Mouse (Mus musculus): ENCODE data around the gene Cers1. TPM values are rescaled to one million over a fixed set of nuclear protein-coding genes. Genes with fewer than 3 reads are reported as not detected.

Gene Cers1
- polyA plus RNA-seq, 1 experiment: 0.23 TPM

DNA sequence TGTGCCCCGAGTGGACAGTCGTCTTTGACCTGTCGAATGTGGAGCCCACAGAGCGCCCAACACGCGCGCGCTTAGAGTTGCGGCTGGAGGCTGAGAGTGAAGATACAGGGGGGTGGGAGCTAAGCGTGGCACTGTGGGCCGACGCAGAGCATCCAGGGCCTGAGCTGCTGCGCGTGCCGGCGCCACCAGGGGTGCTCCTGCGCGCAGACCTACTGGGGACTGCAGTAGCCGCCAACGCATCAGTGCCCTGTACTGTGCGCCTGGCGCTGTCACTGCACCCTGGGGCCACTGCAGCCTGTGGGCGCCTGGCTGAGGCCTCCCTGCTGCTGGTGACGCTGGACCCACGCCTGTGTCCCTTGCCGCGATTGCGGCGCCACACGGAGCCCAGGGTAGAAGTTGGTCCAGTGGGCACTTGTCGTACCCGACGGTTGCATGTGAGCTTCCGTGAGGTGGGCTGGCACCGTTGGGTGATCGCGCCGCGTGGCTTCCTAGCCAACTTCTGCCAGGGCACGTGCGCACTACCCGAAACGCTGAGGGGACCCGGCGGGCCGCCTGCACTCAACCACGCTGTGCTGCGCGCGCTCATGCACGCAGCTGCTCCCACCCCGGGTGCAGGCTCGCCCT is 15.3 kb downstream of the Cers1 start:
- Histone ChIP-seq H3ac (ENCODE audit: control insufficient read depth, insufficient read length, low read depth) (no peak overlapping the region), H3K36me3 (ENCODE audit: control insufficient read depth, insufficient read depth) (peaks cover 50% of the 10 kb centered on the region), H3K4me3 (ENCODE audit: insufficient read depth, poor library complexity, severe bottlenecking) (no peak overlapping the region)

GRCm38 (mm10) chr8:70331526-70331925 is 16.0 kb downstream of the Cers1 start:
- TF ChIP-seq MAX (IDR thresholded peaks at IDR 0.05) (no peak), MYOD1 (IDR thresholded peaks at IDR 0.05; ENCODE audit: control insufficient read depth, insufficient read length, low read depth) (no peak), CEBPB (IDR thresholded peaks at IDR 0.05; ENCODE audit: low read depth) (no peak), FOSL1 (IDR thresholded peaks at IDR 0.05; ENCODE audit: insufficient read depth, low read length, poor library complexity, severe bottlenecking) (no peak), CTCF (IDR thresholded peaks at IDR 0.05; ENCODE audit: control insufficient read depth, insufficient read depth, insufficient read length) (no peak), USF1 (IDR thresholded peaks at IDR 0.05; ENCODE audit: low read depth) (no peak), MYOG (IDR thresholded peaks at IDR 0.05; ENCODE audit: control insufficient read depth, extremely low read depth, insufficient read length) (no peak)
- Histone ChIP-seq H3ac (ENCODE audit: control insufficient read depth, insufficient read length, low read depth) (no peak overlapping the region), H3K4me3 (ENCODE audit: insufficient read depth, poor library complexity, severe bottlenecking) (no peak overlapping the region), H3K79me2 (ENCODE audit: control insufficient read depth, insufficient read depth) (no peaks in the 10 kb centered on the region), H3K36me3 (ENCODE audit: control insufficient read depth, insufficient read depth) (peaks cover 57% of the 10 kb centered on the region), H3K79me3 (ENCODE audit: low read depth) (no peaks in the 10 kb centered on the region), H3K27me3 (ENCODE audit: control insufficient read depth, insufficient read depth, insufficient read length) (no peaks in the 10 kb centered on the region)

More for the DNA sequence above, 15.3 kb downstream of the Cers1 start:
- no peak for TF ChIP-seq CEBPB (IDR thresholded peaks at IDR 0.05; ENCODE audit: low read depth)
- no peak for TF ChIP-seq MYOD1 (IDR thresholded peaks at IDR 0.05; ENCODE audit: control insufficient read depth, insufficient read length, low read depth)
- no peak for TF ChIP-seq MAX (IDR thresholded peaks at IDR 0.05)
- TF ChIP-seq USF1 (IDR thresholded peaks at IDR 0.05; ENCODE audit: low read depth): no peak
- TF ChIP-seq CTCF (IDR thresholded peaks at IDR 0.05; ENCODE audit: control insufficient read depth, insufficient read depth, insufficient read length): no peak
- TF ChIP-seq MYOG (IDR thresholded peaks at IDR 0.05; ENCODE audit: control insufficient read depth, extremely low read depth, insufficient read length): no peak
- no peak for TF ChIP-seq FOSL1 (IDR thresholded peaks at IDR 0.05; ENCODE audit: insufficient read depth, low read length, poor library complexity, severe bottlenecking)
- H3K79me2 ChIP-seq (ENCODE audit: control insufficient read depth, insufficient read depth): no peaks in the 10 kb centered on the region
- H3K79me3 ChIP-seq (ENCODE audit: low read depth): no peaks in the 10 kb centered on the region
- H3K27me3 ChIP-seq (ENCODE audit: control insufficient read depth, insufficient read depth, insufficient read length): no peaks in the 10 kb centered on the region

DNA sequence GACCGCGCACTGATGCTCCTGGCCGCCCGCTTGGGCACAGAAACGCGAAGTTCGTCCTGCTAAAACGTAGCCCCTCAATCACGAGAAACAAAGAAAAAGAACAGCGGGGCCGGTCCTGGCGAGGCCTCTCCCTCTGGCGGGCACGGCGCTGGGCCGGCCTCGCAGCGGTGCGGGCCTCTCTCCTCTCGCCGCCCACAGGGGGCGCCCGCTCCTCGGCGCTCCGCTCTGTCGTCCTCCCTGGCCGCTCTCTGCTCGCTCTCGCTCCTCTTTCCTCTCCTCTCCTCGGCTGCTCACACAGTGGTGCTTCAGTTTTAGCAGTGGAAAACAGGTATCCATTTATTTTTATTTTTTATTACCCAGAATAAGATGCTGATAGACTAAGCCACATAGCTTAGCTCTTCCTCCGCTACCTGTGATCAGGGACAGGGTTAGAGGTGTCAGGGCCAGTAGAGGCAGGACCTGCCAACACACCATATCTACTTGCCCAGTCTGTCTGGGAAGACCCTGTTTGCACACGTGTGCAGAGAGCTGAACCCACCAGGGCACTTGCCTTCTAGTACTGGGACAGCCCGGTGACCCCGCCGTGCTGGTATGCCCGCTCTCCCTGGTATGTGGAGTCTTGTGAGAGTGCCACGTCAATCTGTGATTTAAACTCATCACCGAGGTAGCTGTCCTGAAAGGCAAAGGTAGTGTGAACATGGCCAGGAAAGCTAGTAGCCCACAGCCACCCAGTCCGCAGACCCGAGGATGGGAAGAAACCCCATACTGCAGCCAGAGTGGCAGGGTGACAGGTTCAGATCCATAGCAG is 16.7 kb downstream of the Cers1 start:
- TF ChIP-seq USF1 (IDR thresholded peaks at IDR 0.05; ENCODE audit: low read depth) (no peak), CTCF (IDR thresholded peaks at IDR 0.05; ENCODE audit: control insufficient read depth, insufficient read depth, insufficient read length) (no peak), CEBPB (IDR thresholded peaks at IDR 0.05; ENCODE audit: low read depth) (no peak), MYOG (IDR thresholded peaks at IDR 0.05; ENCODE audit: control insufficient read depth, extremely low read depth, insufficient read length) (no peak), MYOD1 (IDR thresholded peaks at IDR 0.05; ENCODE audit: control insufficient read depth, insufficient read length, low read depth) (no peak), FOSL1 (IDR thresholded peaks at IDR 0.05; ENCODE audit: insufficient read depth, low read length, poor library complexity, severe bottlenecking) (no peak), MAX (IDR thresholded peaks at IDR 0.05) (no peak)
- H3K36me3 ChIP-seq (ENCODE audit: control insufficient read depth, insufficient read depth): peaks cover 65% of the 10 kb centered on the region
- no peak overlapping the region for H3ac ChIP-seq (ENCODE audit: control insufficient read depth, insufficient read length, low read depth)
- no peak overlapping the region for H3K4me3 ChIP-seq (ENCODE audit: insufficient read depth, poor library complexity, severe bottlenecking)
- no peaks in the 10 kb centered on the region for H3K27me3 ChIP-seq (ENCODE audit: control insufficient read depth, insufficient read depth, insufficient read length)
- no peaks in the 10 kb centered on the region for H3K79me2 ChIP-seq (ENCODE audit: control insufficient read depth, insufficient read depth)
- no peaks in the 10 kb centered on the region for H3K79me3 ChIP-seq (ENCODE audit: low read depth)

DNA sequence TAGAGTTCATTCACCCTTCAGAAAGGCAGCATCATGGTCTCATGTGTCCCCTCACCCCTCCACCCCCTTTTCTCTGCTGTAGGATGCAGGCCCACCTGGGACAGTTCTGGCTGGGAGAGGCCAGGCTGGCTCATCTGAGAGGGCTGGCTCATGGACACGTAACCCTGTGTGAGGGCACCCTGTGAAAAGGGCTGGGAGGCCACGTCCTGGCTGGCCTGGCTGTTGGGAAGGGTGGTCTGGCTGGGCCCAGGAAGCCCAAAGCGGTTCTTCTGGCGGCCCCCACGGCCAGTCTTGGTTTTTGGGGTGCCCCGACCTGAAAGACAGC is 17.3 kb downstream of the Cers1 start:
- H3K79me2 ChIP-seq (ENCODE audit: control insufficient read depth, insufficient read depth): no peaks in the 10 kb centered on the region
- H3K79me3 ChIP-seq (ENCODE audit: low read depth): no peaks in the 10 kb centered on the region
- peaks cover 70% of the 10 kb centered on the region for H3K36me3 ChIP-seq (ENCODE audit: control insufficient read depth, insufficient read depth)

GRCm38 (mm10) chr8:70338931-70339330 is 23.4 kb downstream of the Cers1 start:
- no peak overlapping the region for H3K4me3 ChIP-seq (ENCODE audit: insufficient read depth, poor library complexity, severe bottlenecking)
- TF ChIP-seq USF1 (IDR thresholded peaks at IDR 0.05; ENCODE audit: low read depth): no peak
- TF ChIP-seq MYOD1 (IDR thresholded peaks at IDR 0.05; ENCODE audit: control insufficient read depth, insufficient read length, low read depth): no peak
- no peak for TF ChIP-seq FOSL1 (IDR thresholded peaks at IDR 0.05; ENCODE audit: insufficient read depth, low read length, poor library complexity, severe bottlenecking)
- no peak for TF ChIP-seq CEBPB (IDR thresholded peaks at IDR 0.05; ENCODE audit: low read depth)
- no peaks in the 10 kb centered on the region for H3K27me3 ChIP-seq (ENCODE audit: control insufficient read depth, insufficient read depth, insufficient read length)
- peaks cover 19% of the 10 kb centered on the region for H3K79me3 ChIP-seq (ENCODE audit: low read depth)
- H3K36me3 ChIP-seq (ENCODE audit: control insufficient read depth, insufficient read depth): peaks cover 98% of the 10 kb centered on the region
- H3ac ChIP-seq (ENCODE audit: control insufficient read depth, insufficient read length, low read depth): no peak overlapping the region
- peaks cover 32% of the 10 kb centered on the region for H3K79me2 ChIP-seq (ENCODE audit: control insufficient read depth, insufficient read depth)

More for the DNA sequence above, 17.3 kb downstream of the Cers1 start:
- H3K27me3 ChIP-seq (ENCODE audit: control insufficient read depth, insufficient read depth, insufficient read length): no peaks in the 10 kb centered on the region
- H3K4me3 ChIP-seq (ENCODE audit: insufficient read depth, poor library complexity, severe bottlenecking): no peak overlapping the region
- no peak overlapping the region for H3ac ChIP-seq (ENCODE audit: control insufficient read depth, insufficient read length, low read depth)
- TF ChIP-seq MYOG (IDR thresholded peaks at IDR 0.05; ENCODE audit: control insufficient read depth, extremely low read depth, insufficient read length) (no peak), CTCF (IDR thresholded peaks at IDR 0.05; ENCODE audit: control insufficient read depth, insufficient read depth, insufficient read length) (no peak), CEBPB (IDR thresholded peaks at IDR 0.05; ENCODE audit: low read depth) (no peak), FOSL1 (IDR thresholded peaks at IDR 0.05; ENCODE audit: insufficient read depth, low read length, poor library complexity, severe bottlenecking) (no peak), MAX (IDR thresholded peaks at IDR 0.05) (no peak), USF1 (IDR thresholded peaks at IDR 0.05; ENCODE audit: low read depth) (no peak), MYOD1 (IDR thresholded peaks at IDR 0.05; ENCODE audit: control insufficient read depth, insufficient read length, low read depth) (no peak)
